Mouse (Mus musculus) intestine, postnatal 0 days (tissue): ENCODE measurements at regions not wholly inside any gene's neighbourhood (a gene's known extent, or its start where the extent isn't known, plus 50 kb on each side); places are given as distances from the start of the nearest gene placed in this dataset.

ENCODE experiments used
- ATAC-seq: fragments of 200-750 bp; cut with Nextera tagmentation; 2 replicates; pipeline ENCODE4 v1.8.0; 2017; ENCODE audit warnings: mild to moderate bottlenecking, moderate TSS enrichment, moderate library complexity
- H3K27ac ChIP-seq: fragments of 300-500 bp; sonication (generic); 2 replicates; pipeline ENCODE4 v1.5.1; 2014; ENCODE audit warnings: mild to moderate bottlenecking, low read depth, low read length, moderate library complexity
- H3K27me3 ChIP-seq: fragments of 300-500 bp; sonication (generic); replicated peaks from 2 replicates; pipeline ENCODE4 v1.6.1; 2014; ENCODE audit warnings: low read length, mixed read lengths; ENCODE audit not compliant: control insufficient read depth, insufficient read depth
- H3K36me3 ChIP-seq: fragments of 300-500 bp; sonication (generic); 2 replicates; pipeline ENCODE4 v1.6.1; 2014; ENCODE audit warnings: mild to moderate bottlenecking, moderate library complexity; ENCODE audit not compliant: control insufficient read depth, insufficient read depth
- H3K4me1 ChIP-seq: fragments of 300-500 bp; sonication (generic); replicated peaks from 2 replicates; pipeline ENCODE4 v1.6.1; 2014; ENCODE audit warnings: antibody characterized with exemption, low read length, mixed read lengths; ENCODE audit not compliant: control insufficient read depth, insufficient read depth
- H3K4me2 ChIP-seq: fragments of 300-500 bp; sonication (generic); replicated peaks from 2 replicates; pipeline ENCODE4 v1.6.1; 2014; ENCODE audit warnings: low read depth, mild to moderate bottlenecking, moderate library complexity
- H3K4me3 ChIP-seq: fragments of 300-500 bp; sonication (generic); 2 replicates; pipeline ENCODE4 v1.5.1; 2014; ENCODE audit warnings: low read depth, low read length
- H3K9ac ChIP-seq: fragments of 300-500 bp; sonication (generic); 2 replicates; pipeline ENCODE4 v1.6.1; 2014; ENCODE audit warnings: mild to moderate bottlenecking, low read depth, low read length
- H3K9me3 ChIP-seq: fragments of 300-500 bp; sonication (generic); 2 replicates; pipeline ENCODE4 v1.6.1; 2016; ENCODE audit warnings: mixed run types; ENCODE audit not compliant: control insufficient read depth
- CTCF ChIP-seq: sonication (generic); IDR thresholded peaks from 2 replicates; pipeline ENCODE4 v1.5.1; 2016; ENCODE audit warnings: low read depth, mild to moderate bottlenecking, control low read depth, antibody characterized with exemption, moderate library complexity
- WGBS: fragments of 180-500 bp; shearing (Covaris S2); extraction: QIAGEN DNeasy Blood & Tissue Kit; methylation state at CpG from one replicate; pipeline ENCODE4 v1.1.7; 2014; 5-methylcytosine and 5-hydroxymethylcytosine counted together

GRCm38 (mm10) chr2:9780159-9780558 lies 100.9 kb upstream of the 4930412O13Rik start:
- 68% methylated on average over 2 of the region's 2 CpGs for WGBS
- Histone ChIP-seq H3K27ac (no peak overlapping the region), H3K9me3 (no peaks in the 10 kb centered on the region), H3K9ac (no peak overlapping the region), H3K27me3 (no peaks in the 10 kb centered on the region), H3K4me1 (no peaks in the 10 kb centered on the region), H3K36me3 (no peaks in the 10 kb centered on the region), H3K4me2 (no peak overlapping the region), H3K4me3 (no peak overlapping the region)
- ATAC-seq = no peak
- no peak for TF ChIP-seq CTCF

- H3K4me3 ChIP-seq = no peak overlapping the region
- H3K36me3 ChIP-seq = no peaks in the 10 kb centered on the region
- H3K9ac ChIP-seq = no peak overlapping the region
- no peaks in the 10 kb centered on the region for H3K9me3 ChIP-seq
- ATAC-seq = no peak
- no peak for TF ChIP-seq CTCF
- no peaks in the 10 kb centered on the region for H3K27me3 ChIP-seq
- WGBS = 68% methylated on average over 3 of the region's 3 CpGs
- H3K27ac ChIP-seq = no peak overlapping the region
- H3K4me2 ChIP-seq = no peak overlapping the region
- H3K4me1 ChIP-seq = no peaks in the 10 kb centered on the region
Observed at GRCm38 (mm10) chr2:9782698-9783097, 98.4 kb upstream of the 4930412O13Rik start.

- Histone ChIP-seq H3K27me3 (no peaks in the 10 kb centered on the region), H3K9ac (no peak overlapping the region), H3K27ac (no peak overlapping the region), H3K4me3 (no peak overlapping the region), H3K4me2 (no peak overlapping the region), H3K36me3 (no peaks in the 10 kb centered on the region), H3K9me3 (no peaks in the 10 kb centered on the region), H3K4me1 (no peaks in the 10 kb centered on the region)
- no peak for ATAC-seq
- no peak for TF ChIP-seq CTCF
- 83% methylated on average over 1 of the region's 1 CpGs for WGBS
Observed at GRCm38 (mm10) chr2:9791970-9792369, 89.1 kb upstream of the 4930412O13Rik start.

- Histone ChIP-seq H3K4me2 (no peak overlapping the region), H3K27me3 (no peaks in the 10 kb centered on the region), H3K4me3 (no peak overlapping the region), H3K27ac (no peak overlapping the region), H3K9me3 (no peaks in the 10 kb centered on the region), H3K4me1 (no peaks in the 10 kb centered on the region), H3K9ac (no peak overlapping the region), H3K36me3 (no peaks in the 10 kb centered on the region)
- 86% methylated on average over 1 of the region's 1 CpGs for WGBS
- TF ChIP-seq CTCF = no peak
- no peak for ATAC-seq
Observed at GRCm38 (mm10) chr2:9792381-9792780, 88.7 kb upstream of the 4930412O13Rik start.

- H3K27ac ChIP-seq = no peak overlapping the region
- no peak for ATAC-seq
- no peak overlapping the region for H3K4me2 ChIP-seq
- H3K4me3 ChIP-seq = no peak overlapping the region
- no peaks in the 10 kb centered on the region for H3K4me1 ChIP-seq
- H3K9ac ChIP-seq = no peak overlapping the region
- H3K9me3 ChIP-seq = no peaks in the 10 kb centered on the region
- TF ChIP-seq CTCF = no peak
- WGBS = 80% methylated on average over 4 of the region's 4 CpGs
- no peaks in the 10 kb centered on the region for H3K36me3 ChIP-seq
- H3K27me3 ChIP-seq = no peaks in the 10 kb centered on the region
Observed at GRCm38 (mm10) chr2:9795401-9795800, 85.7 kb upstream of the 4930412O13Rik start.

GRCm38 (mm10) chr2:9801484-9801883 lies 79.6 kb upstream of the 4930412O13Rik start:
- Histone ChIP-seq H3K27ac (no peak overlapping the region), H3K9me3 (no peaks in the 10 kb centered on the region), H3K4me3 (no peak overlapping the region), H3K9ac (no peak overlapping the region), H3K4me2 (no peak overlapping the region), H3K27me3 (no peaks in the 10 kb centered on the region), H3K36me3 (no peaks in the 10 kb centered on the region), H3K4me1 (no peaks in the 10 kb centered on the region)
- no peak for TF ChIP-seq CTCF
- ATAC-seq = no peak
- 69% methylated on average over 8 of the region's 8 CpGs for WGBS

GRCm38 (mm10) chr2:9804306-9804705 lies 76.7 kb upstream of the 4930412O13Rik start:
- H3K4me2 ChIP-seq = no peak overlapping the region
- H3K9ac ChIP-seq = no peak overlapping the region
- no peak for ATAC-seq
- H3K9me3 ChIP-seq = no peaks in the 10 kb centered on the region
- TF ChIP-seq CTCF = no peak
- no peak overlapping the region for H3K4me3 ChIP-seq
- no peaks in the 10 kb centered on the region for H3K4me1 ChIP-seq
- H3K36me3 ChIP-seq = no peaks in the 10 kb centered on the region
- H3K27me3 ChIP-seq = no peaks in the 10 kb centered on the region
- H3K27ac ChIP-seq = no peak overlapping the region
- 35% methylated on average over 3 of the region's 3 CpGs for WGBS
